Mouse (Mus musculus) central nervous system, embryonic 11.5 days (tissue): Measurements from ENCODE around the gene Oas1h. TPM values are rescaled to one million over a fixed set of nuclear protein-coding genes. Genes with fewer than 3 reads are reported as not detected.

ENCODE experiments used
- polyA plus RNA-seq: library from polyadenylated mRNA; depleted of rRNA; stranded (reverse); fragments of >200 nt; gene quantifications from 2 replicates; pipeline ENCODE4 v1.2.3, GENCODE M21; 2012; rRNA removed

The Oas1h gene
- not detected in 2 replicates for polyA plus RNA-seq

DNA sequence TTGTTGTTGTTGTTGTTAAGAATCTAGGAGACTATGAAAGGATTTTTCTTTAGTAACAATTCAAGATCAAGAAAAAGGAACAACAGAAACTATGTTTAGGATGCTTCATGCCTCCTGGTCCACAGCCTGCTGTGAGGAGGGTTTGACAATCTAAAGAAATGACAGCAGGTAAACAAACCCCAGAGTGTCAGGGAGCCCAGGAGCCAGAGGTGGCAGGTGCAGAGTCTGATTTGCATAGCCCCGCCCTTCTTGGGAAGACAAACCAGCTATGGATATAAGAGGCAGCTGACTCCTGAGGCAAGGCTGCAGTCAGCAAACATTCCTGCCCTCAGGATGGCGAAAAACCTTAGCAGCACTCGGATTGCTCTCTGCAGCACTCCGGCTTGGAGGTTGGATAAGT is at the start of gene Oas1h:
Gene Oas1h (plus strand): TSS at position 301 of the 400 bp plus-strand sequence.

DNA sequence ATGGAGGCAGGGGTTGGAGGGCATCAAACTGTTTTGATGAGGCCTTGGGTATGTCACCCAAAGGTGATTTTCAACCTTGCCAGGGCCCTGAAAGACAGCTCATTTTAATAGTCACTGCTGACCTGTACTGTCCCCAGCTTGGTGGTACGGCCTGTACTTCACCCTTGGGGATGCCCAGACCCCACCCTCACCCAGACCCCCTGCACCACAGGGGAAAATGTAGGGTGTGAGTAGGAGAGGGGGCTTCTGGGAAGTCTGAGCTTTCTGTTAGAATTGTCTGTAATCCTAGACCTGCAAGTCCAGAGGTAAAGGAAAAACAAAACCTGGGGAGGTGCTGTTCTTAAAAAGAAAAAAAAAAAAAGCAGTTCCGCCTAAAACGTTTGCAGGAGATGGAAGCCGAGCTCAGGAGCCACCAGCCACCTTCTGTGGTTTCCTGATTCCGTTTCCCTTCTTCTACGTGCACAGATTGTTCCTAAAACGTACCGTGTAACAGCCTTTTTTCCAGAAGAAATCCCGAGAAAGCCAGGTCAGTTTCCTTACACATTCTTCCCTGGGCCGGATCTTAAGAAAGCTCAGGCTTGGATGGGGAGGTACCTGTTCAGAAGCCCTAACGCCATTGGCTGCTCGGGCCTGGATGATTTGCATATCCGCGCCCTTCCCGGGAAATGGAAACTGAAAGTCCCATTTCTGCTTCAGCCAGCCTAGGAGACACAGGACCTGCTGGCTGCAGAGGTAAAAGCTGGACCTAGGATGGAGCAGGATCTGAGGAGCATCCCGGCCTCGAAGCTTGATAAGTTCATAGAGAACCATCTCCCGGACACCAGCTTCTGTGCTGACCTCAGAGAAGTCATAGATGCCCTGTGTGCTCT is 49.0 kb upstream of the Oas1h start, which contains the start of gene Oas1c:
Gene Oas1c (minus strand): TSS at position 564 of the 869 bp plus-strand sequence.

DNA sequence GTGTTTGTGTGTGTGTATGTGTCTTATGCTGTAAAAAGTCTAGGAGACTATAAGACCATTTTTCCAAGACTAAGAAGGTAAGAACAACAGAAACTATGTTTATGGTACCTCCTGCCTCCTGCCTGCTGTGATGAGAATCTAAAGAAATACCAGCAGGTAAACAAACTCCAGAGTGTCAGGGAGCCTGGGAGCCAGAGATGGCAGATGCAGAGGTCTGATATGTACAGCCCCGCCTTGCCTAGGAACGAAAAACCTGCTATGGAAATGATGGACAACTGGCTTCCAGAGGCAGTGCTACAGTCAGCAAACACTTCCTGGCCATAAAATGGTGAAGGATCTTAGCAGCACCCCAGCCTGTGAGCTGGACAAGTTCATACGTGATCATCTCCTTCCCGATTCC is 14.2 kb upstream of the Oas1h start, which contains the start of gene Oas1f:
Gene Oas1f (plus strand): TSS at position 301 of the 400 bp plus-strand sequence.

DNA sequence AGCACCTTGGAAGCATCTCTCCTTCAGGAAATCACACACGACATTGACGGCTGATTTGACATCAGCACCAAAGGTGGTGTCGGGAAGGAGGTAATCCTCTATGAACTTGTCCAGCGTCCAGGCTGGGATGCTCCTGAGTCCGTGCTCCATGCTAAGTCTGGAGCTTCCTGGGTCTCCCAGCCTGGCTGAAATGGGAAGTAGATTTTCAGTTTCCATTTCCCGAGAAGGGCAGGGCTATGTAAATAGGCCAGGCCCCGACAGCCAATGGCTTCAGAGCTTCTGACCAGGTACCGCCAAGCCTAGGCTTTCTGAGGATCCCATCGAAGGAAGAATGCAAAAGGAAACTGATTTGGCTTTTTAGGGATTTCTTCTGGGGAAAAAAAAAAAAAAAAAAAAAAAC is 26.2 kb downstream of the Oas1h start, which contains the start of gene Oas1g:
Gene Oas1g (minus strand): TSS at position 201 of the 400 bp plus-strand sequence.

DNA sequence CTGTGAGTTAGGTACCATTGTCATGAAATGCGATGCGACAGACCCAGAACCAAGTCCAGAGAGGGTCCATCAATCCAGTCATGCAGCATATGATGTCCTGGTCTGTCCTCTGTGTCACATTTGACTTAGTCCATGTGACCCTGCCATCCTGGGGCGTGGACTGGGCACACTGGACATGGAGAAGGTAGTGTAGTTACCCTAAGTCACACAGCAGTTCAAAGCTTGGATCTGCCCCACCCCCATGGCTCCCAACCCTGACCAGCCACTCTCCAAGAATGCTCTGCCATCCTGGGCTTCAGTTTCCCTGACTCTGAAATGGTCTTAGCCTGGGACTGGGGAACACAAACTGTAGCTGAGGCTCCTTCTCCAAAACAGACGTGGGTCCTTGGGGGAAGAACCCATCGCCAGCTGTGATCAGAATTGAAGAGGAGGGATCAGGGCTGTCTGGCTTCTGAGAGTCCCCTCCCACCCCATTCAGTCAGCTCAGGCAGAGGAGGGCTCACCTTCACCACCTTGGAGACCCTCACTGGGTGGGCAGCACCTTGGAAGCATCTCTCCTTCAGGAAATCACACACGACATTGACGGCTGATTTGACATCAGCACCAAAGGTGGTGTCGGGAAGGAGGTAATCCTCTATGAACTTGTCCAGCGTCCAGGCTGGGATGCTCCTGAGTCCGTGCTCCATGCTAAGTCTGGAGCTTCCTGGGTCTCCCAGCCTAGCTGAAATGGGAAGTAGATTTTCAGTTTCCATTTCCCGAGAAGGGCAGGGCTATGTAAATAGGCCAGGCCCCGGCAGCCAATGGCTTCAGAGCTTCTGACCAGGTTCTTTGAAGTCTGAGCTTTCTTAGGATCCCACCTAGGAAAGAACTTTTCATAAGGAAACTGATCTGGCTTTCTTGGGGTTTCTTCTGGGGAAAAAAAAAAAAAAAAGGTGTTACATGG is 45.8 kb downstream of the Oas1h start, which contains the start of gene Oas1a:
Gene Oas1a (minus strand): TSS at position 731 of the 943 bp plus-strand sequence.

DNA sequence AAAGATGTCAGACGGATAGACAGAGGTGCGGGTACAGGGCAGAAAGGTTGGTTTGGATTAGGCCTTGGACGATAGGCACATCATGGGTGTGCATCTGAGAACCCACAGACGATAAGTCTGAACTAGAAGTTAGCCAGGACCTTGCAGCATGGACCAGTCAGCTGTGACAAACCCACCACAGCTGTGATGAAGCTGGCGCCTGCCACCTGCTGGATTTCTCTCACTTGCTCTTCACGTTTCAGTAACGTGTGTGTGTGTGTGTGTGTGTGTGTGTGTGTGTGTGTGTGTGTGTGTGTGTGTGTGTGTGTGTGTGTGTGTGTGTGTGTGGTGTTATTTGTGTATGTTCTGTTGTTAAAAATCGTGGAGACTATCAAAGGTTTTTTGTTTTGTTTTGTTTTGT is 53.0 kb downstream of the Oas1h start, which contains the start of gene Oas1d:
Gene Oas1d (plus strand): TSS at position 333 of the 400 bp plus-strand sequence.

Other genes starting within 250 kb of the Oas1h start
- 22.7 and 23.9 TPM in 2 replicates for gene Rita1, start 248.8 kb upstream of the Oas1h start, polyA plus RNA-seq
- 38.4 and 40.1 TPM in 2 replicates for gene Ddx54, start 248.7 kb upstream of the Oas1h start, polyA plus RNA-seq
- gene Cfap73, start 227.2 kb upstream of the Oas1h start, polyA plus RNA-seq = 0.09 and 0.11 TPM in 2 replicates
- 0.14 and 0.24 TPM in 2 replicates for gene Rasal1, start 212.6 kb upstream of the Oas1h start, polyA plus RNA-seq
- gene Dtx1, start 149.5 kb upstream of the Oas1h start, polyA plus RNA-seq = 9.1 and 13.1 TPM in 2 replicates
- 0.36 and 0.40 TPM in 2 replicates for gene Oas2, start 111.6 kb upstream of the Oas1h start, polyA plus RNA-seq
- gene Oas3, start 83.8 kb upstream of the Oas1h start, polyA plus RNA-seq = 0.14 and 0.19 TPM in 2 replicates
- gene Oas1e, start 65.9 kb upstream of the Oas1h start, polyA plus RNA-seq = 0.04 and 0.09 TPM in 2 replicates
- gene Oas1c, start 48.9 kb upstream of the Oas1h start, polyA plus RNA-seq = 0.47 and 0.71 TPM in 2 replicates
- gene Oas1f, start 14.1 kb upstream of the Oas1h start, polyA plus RNA-seq = not detected in 2 replicates
- gene Oas1g, start 26.2 kb downstream of the Oas1h start, polyA plus RNA-seq = 0.12 and 0.19 TPM in 2 replicates
- gene Oas1a, start 46.1 kb downstream of the Oas1h start, polyA plus RNA-seq = 0.41 and 0.57 TPM in 2 replicates
- gene Oas1d, start 53.1 kb downstream of the Oas1h start, polyA plus RNA-seq = not detected in 2 replicates
- gene Rph3a, start 148.7 kb downstream of the Oas1h start, polyA plus RNA-seq = 1.4 and 1.8 TPM in 2 replicates